In the genomic region with DNA sequence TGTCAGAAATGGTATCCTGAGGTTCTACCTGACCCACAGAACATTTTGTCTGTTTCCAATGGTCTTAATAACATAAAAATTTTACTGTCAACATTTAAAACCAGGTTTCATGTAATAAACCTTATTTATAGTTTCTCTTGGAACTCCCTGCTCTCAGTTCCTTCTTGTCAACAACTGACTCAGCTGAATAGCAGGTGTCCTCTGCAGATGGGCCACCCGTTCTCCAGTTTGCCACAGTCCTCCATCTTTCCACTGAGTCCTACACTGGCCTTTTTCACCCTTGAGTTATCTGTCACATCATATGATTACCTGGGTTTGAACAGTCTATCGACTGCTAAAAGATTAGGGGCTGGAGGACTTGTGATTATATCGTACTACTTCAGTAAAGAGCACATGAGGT, we compare ENCODE assay signal across 25 mouse cellular contexts.
"Had no signal": no experiment of that assay in that cellular context is flagged by ENCODE, and none has a peak within 500 bp of the region (broad histone marks: within the 10 kb centered on the region; RNA-seq: fewer than 3 reads in every experiment).

No protein-coding gene starts in this region.

- H3K4me2 ChIP-seq: embryonic facial prominence, embryonic 12.5 days; embryonic facial prominence, embryonic 13.5 days; embryonic facial prominence, embryonic 15.5 days; forebrain, embryonic 12.5 days; forebrain, embryonic 13.5 days; forebrain, embryonic 15.5 days had no signal

- DNase-seq: cerebellum, adult 2 months; cerebellum, adult 8-10 months; cerebellum, adult 9-10 months; cerebellum, adult 9-11 months; cerebellum, postnatal 10 days; cerebellum, postnatal 14 days; cerebellum, postnatal 25 days; cerebellum, postnatal 36 days; forebrain, postnatal 0 days; gastrocnemius, adult 2 months; gastrocnemius, postnatal 10 days; gastrocnemius, postnatal 14 days; gastrocnemius, postnatal 25 days; gastrocnemius, postnatal 36 days; heart, adult 18-20 months; heart, adult 2 months had no signal

- H3K36me3 ChIP-seq: embryonic facial prominence, embryonic 10.5 days; embryonic facial prominence, embryonic 12.5 days; embryonic facial prominence, embryonic 13.5 days; embryonic facial prominence, embryonic 15.5 days; forebrain, embryonic 10.5 days; forebrain, embryonic 12.5 days; forebrain, embryonic 15.5 days had no signal

- H3K27me3 ChIP-seq: embryonic facial prominence, embryonic 12.5 days; embryonic facial prominence, embryonic 13.5 days; embryonic facial prominence, embryonic 15.5 days; forebrain, embryonic 12.5 days; forebrain, embryonic 13.5 days; forebrain, embryonic 15.5 days had no signal

- H3K4me3 ChIP-seq: embryonic facial prominence, embryonic 10.5 days; embryonic facial prominence, embryonic 12.5 days; embryonic facial prominence, embryonic 13.5 days; embryonic facial prominence, embryonic 15.5 days; erythroblast, embryonic 14.5 days; forebrain, embryonic 10.5 days; forebrain, embryonic 12.5 days; forebrain, embryonic 13.5 days; forebrain, embryonic 15.5 days; gastrocnemius, adult 2 months; heart, adult 2 months had no signal
